In the genomic region with DNA sequence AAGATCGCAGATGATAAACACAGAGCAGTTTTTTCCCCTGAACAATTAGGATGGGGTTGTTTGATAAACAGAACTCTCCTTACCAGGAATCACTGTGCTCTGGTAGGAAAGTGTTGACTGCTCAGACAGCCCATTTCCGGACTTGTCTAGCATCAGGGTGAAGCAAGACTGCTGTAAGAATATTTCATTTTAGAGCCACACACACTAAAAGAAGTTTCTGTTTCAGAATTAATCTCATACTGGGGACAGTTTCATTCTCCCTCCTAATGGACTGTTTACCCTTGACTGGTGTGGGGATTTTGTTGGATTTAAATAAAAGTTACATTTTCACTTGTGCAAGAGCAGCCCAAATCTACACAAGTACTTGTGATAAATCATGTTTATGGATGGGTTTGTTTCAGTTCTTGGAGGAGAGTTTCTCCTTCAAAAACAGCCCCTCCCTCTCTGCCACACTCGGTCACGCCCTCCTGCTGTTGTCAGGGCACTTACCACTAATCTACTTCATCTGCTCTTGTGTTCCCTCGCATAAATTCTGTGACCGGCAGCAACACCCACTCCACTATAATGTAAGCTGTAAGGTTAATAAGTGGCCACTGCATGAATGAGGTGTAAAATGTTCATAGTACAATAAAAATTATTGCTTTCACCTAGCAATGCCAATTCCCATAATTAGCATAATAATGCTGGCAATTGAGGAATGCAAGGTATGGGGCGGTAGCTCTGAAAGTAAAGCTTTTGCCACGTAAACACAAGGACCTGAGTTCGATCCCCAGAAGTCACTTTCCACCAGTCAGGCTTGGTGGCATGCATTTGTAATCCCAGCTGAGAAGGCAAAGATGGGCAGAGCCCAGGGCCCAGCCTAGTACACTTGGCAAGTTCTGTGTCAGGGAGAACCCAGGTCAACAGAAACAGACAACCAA, we compare ENCODE assay signal across 12 mouse cellular contexts. TPM values are rescaled to one million over a fixed set of nuclear protein-coding genes. Genes with fewer than 3 reads are reported as not detected.
DNase-seq lines count a peak whose midpoint lies in the region; ATAC-seq and TF ChIP-seq lines count a peak whose summit lies in the region.
"Had no signal": no experiment of that assay in that cellular context is flagged by ENCODE, and none has a peak within 500 bp of the region (broad histone marks: within the 10 kb centered on the region; RNA-seq: fewer than 3 reads in every experiment).

No protein-coding gene starts in this region.

- H3K9ac ChIP-seq in kidney, embryonic 16.5 days (replicated peaks; ENCODE audit: low read length): no peak overlapping the region
- H3K9ac ChIP-seq in forebrain, embryonic 14.5 days (ENCODE audit: low read length): no peak overlapping the region
- H3K9ac ChIP-seq in hindbrain, embryonic 12.5 days: no peak overlapping the region
- H3K9ac ChIP-seq: forebrain, postnatal 0 days; hindbrain, embryonic 13.5 days had no signal

- no peak for TF ChIP-seq CTCF in spleen, adult 2 months (IDR thresholded peaks at IDR 0.05; ENCODE audit: extremely low read depth, insufficient read depth, insufficient read length, insufficient replicate concordance)

- no peaks in the 10 kb centered on the region for H3K9me3 ChIP-seq in kidney, embryonic 16.5 days (ENCODE audit: low read length)
- no peaks in the 10 kb centered on the region for H3K9me3 ChIP-seq in forebrain, embryonic 14.5 days (replicated peaks; ENCODE audit: control insufficient read depth, low read length)
- no peaks in the 10 kb centered on the region for H3K9me3 ChIP-seq in hindbrain, embryonic 12.5 days (replicated peaks)
- H3K9me3 ChIP-seq: embryonic facial prominence, embryonic 10.5 days; hindbrain, embryonic 13.5 days had no signal

- H3K27ac ChIP-seq in spleen, adult 2 months (ENCODE audit: insufficient read depth, low read length): peak overlapping the region; percentile 63
- peak overlapping the region; percentile 17; the same call in 1 of the 2 replicates for H3K27ac ChIP-seq in kidney, embryonic 16.5 days (ENCODE audit: low read length)
- no peak overlapping the region for H3K27ac ChIP-seq in forebrain, embryonic 14.5 days (ENCODE audit: low read depth, low read length)
- H3K27ac ChIP-seq in hindbrain, embryonic 12.5 days: no peak overlapping the region
- H3K27ac ChIP-seq: embryonic facial prominence, embryonic 10.5 days; hindbrain, embryonic 13.5 days had no signal

- ATAC-seq in kidney, embryonic 16.5 days (ENCODE audit: low FRiP score, low TSS enrichment): no peak
- ATAC-seq in forebrain, embryonic 14.5 days: no peak
- ATAC-seq in hindbrain, embryonic 12.5 days (ENCODE audit: low FRiP score): no peak
- ATAC-seq: forebrain, postnatal 0 days had no signal

- no peak overlapping the region for H3K4me2 ChIP-seq in kidney, embryonic 16.5 days (replicated peaks; ENCODE audit: low read depth, low read length)
- no peak overlapping the region for H3K4me2 ChIP-seq in forebrain, embryonic 14.5 days (ENCODE audit: low read length)
- no peak overlapping the region for H3K4me2 ChIP-seq in hindbrain, embryonic 12.5 days (replicated peaks)
- H3K4me2 ChIP-seq: hindbrain, embryonic 13.5 days had no signal

- no peak for DNase-seq in spleen, adult 2 months (ENCODE audit: low read depth in 1 of 2, low spot score in 2 of 2)
- no peak for DNase-seq in spleen, adult 18-20 months
- peak; percentile 87 for DNase-seq in R1 (ENCODE audit: low read depth, low spot score)
- DNase-seq in frontal cortex, postnatal 25 days (ENCODE audit: low spot score in 2 of 2): no peak
- no peak for DNase-seq in forebrain, embryonic 14.5 days (ENCODE audit: low spot score)
- DNase-seq: forebrain, postnatal 0 days; midbrain, embryonic 14.5 days; thymus, postnatal 36 days had no signal

- H3K4me1 ChIP-seq in spleen, adult 2 months (ENCODE audit: control insufficient read depth, insufficient read depth, insufficient read length): peaks cover 2% of the 10 kb centered on the region; the same call in 1 of the 2 replicates
- H3K4me1 ChIP-seq in kidney, embryonic 16.5 days (ENCODE audit: insufficient read depth, low read length): peaks cover 15% of the 10 kb centered on the region
- H3K4me1 ChIP-seq in forebrain, embryonic 14.5 days (ENCODE audit: control insufficient read depth, insufficient read depth, low read length): peaks cover 3% of the 10 kb centered on the region; the same call in 1 of the 2 replicates
- H3K4me1 ChIP-seq in hindbrain, embryonic 12.5 days: peaks cover 5% of the 10 kb centered on the region

- H3K27me3 ChIP-seq in spleen, adult 2 months (ENCODE audit: control insufficient read depth, insufficient read depth, low read length): no peaks in the 10 kb centered on the region
- 0 out of 2 replicates have a peak, but pooled peaks cover 3% of the 10 kb centered on the region for H3K27me3 ChIP-seq in kidney, embryonic 16.5 days (ENCODE audit: insufficient read depth, low read length)
- H3K27me3 ChIP-seq in forebrain, embryonic 14.5 days (replicated peaks; ENCODE audit: control insufficient read depth, insufficient read depth, low read length): no peaks in the 10 kb centered on the region
- peaks cover 9% of the 10 kb centered on the region for H3K27me3 ChIP-seq in hindbrain, embryonic 12.5 days

- WGBS in spleen, adult 2 months: 39% methylated on average over 9 of the region's 9 CpGs
- 20% methylated on average over 9 of the region's 9 CpGs for WGBS in kidney, embryonic 16.5 days
- WGBS in forebrain, embryonic 14.5 days: 46% methylated on average over 9 of the region's 9 CpGs
- 51% methylated on average over 9 of the region's 9 CpGs for WGBS in hindbrain, embryonic 12.5 days

- TF ChIP-seq POLR2A in spleen, adult 2 months (IDR thresholded peaks at IDR 0.05; ENCODE audit: low read depth, low read length): no peak

- no peak overlapping the region for H3K4me3 ChIP-seq in spleen, adult 2 months (ENCODE audit: extremely low read depth, insufficient read depth, insufficient read length)
- H3K4me3 ChIP-seq in kidney, embryonic 16.5 days (ENCODE audit: low read length): no peak overlapping the region
- H3K4me3 ChIP-seq in forebrain, embryonic 14.5 days (ENCODE audit: low read depth, low read length): no peak overlapping the region
- H3K4me3 ChIP-seq in hindbrain, embryonic 12.5 days: no peak overlapping the region
- H3K4me3 ChIP-seq: embryonic facial prominence, embryonic 10.5 days; hindbrain, embryonic 13.5 days had no signal

- H3K36me3 ChIP-seq in spleen, adult 2 months (ENCODE audit: control insufficient read depth, insufficient read depth, low read length): no peaks in the 10 kb centered on the region
- no peaks in the 10 kb centered on the region for H3K36me3 ChIP-seq in kidney, embryonic 16.5 days (ENCODE audit: insufficient read depth, low read length)
- no peaks in the 10 kb centered on the region for H3K36me3 ChIP-seq in forebrain, embryonic 14.5 days (ENCODE audit: control insufficient read depth, insufficient read depth, low read length)
- no peaks in the 10 kb centered on the region for H3K36me3 ChIP-seq in hindbrain, embryonic 12.5 days
- H3K36me3 ChIP-seq: embryonic facial prominence, embryonic 10.5 days; hindbrain, embryonic 13.5 days had no signal

RNA-seq across cellular contexts. Expression of gene Ttc39b, which starts 4.2 kb away (rescaled TPM):
- polyA plus RNA-seq in spleen, adult 2 months (2012; rRNA removed): 4.0 and 4.1 TPM in 2 replicates
- 2.6 and 3.2 TPM in 2 replicates for polyA plus RNA-seq in kidney, embryonic 16.5 days (2015; fragmentation: Nextera tagmentation; extraction: Ambion mirVana)
- 14.6 and 14.9 TPM in 2 replicates for polyA plus RNA-seq in forebrain, embryonic 14.5 days (2014; fragmentation: Nextera tagmentation; extraction: Ambion mirVana)
- polyA plus RNA-seq in hindbrain, embryonic 12.5 days (2016; fragmentation: Nextera tagmentation; extraction: Ambion mirVana): 2.9 and 3.7 TPM in 2 replicates

Comparison
In these comparisons a context has a peak if more than half of its experiments do, and no peak if none do; other contexts are left out.
1. H3K27ac ChIP-seq: peak in spleen, adult 2 months (single experiment) and kidney, embryonic 16.5 days (single experiment); none in forebrain, embryonic 14.5 days (single experiment) and hindbrain, embryonic 12.5 days (single experiment).